Comparison of ENCODE assay signal across 10 mouse cellular contexts in the genomic region with DNA sequence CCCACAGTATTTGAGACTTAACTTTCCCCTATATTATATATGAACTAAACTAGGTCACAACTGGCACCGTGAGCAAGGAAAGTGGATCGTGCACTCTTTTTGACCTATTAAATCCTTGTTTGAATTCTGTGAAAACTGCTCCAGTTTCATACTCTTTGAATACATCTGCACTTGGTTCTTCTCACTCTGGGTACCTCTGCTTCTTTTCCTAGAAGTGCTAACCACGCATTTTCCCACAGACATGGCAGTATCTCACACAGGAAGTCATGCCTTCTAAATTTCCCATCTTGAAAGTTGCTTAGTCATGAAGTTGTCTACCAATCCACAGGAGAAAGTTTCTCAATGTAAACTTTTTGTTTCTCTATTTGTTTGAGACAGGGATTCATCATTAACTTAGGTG.
"Had no signal": no experiment of that assay in that cellular context is flagged by ENCODE, and none has a peak within 500 bp of the region (broad histone marks: within the 10 kb centered on the region; RNA-seq: fewer than 3 reads in every experiment).

No protein-coding gene starts in this region.

- DNase-seq: kidney, adult 11 months; kidney, adult 8-10 months; kidney, postnatal 10 days; kidney, postnatal 36 days; layer of hippocampus, postnatal 36 days; lung, adult 18-20 months; lung, postnatal 10 days; lung, postnatal 36 days; thymus, adult 2 months; thymus, postnatal 25 days had no signal
